Mouse (Mus musculus) neural tube, embryonic 10.5 days (tissue): ENCODE results near the gene Capn2.

ENCODE experiments used
- DNase-seq: peaks from one replicate; pipeline ENCODE4 v3.0.0-alpha.2; 2017; ENCODE audit warnings: low spot score; ENCODE audit errors: extremely low spot score

Gene Capn2

DNA sequence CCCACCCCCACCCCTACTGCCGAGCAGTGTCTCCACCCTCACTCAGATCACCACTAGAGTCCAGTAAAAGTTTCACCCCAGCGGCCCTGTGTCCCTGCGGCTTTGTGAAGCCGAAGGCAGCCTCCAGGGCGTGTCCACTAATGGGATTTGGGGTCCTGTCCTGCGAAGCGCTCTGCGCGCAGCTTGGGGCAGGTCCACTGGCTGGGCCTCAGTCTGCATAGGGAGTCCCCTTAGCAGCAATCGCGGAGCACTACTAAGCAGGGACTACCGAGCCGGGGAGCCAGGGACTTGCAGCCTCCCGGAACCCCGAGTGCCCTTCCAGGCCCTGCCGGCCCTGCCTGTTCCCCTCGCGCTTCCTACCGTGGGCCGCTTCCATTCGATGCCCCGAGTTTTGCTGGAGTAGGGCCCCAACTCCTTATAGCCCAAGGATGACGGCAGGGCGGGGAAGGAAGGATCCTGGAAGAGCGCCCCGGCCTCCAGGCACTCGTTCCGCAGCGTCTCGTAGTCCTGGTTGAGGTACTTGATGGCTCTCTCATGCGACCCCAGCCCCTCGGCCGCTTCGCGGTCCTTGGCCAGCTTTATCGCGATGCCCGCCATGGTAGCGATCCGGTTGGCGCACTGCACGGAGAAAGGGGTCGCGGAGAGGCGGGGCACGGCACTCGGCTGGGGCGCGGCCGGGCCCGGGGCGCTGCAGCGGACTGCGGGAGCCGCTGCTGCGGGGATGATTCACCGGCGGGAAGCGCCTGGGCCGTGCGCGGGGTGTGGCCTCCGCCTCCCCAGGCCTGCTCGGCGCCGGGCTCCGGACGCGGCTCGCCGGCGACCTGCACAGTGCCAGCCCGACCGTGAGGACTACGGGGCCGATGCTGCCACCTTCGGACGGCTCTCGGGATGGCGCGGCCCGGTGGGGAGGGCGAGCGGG is at the start of gene Capn2:
Gene Capn2, minus strand, starts transcription at position 851 of the 919 bp plus-strand sequence.
- peak; percentile 84 for DNase-seq

DNA sequence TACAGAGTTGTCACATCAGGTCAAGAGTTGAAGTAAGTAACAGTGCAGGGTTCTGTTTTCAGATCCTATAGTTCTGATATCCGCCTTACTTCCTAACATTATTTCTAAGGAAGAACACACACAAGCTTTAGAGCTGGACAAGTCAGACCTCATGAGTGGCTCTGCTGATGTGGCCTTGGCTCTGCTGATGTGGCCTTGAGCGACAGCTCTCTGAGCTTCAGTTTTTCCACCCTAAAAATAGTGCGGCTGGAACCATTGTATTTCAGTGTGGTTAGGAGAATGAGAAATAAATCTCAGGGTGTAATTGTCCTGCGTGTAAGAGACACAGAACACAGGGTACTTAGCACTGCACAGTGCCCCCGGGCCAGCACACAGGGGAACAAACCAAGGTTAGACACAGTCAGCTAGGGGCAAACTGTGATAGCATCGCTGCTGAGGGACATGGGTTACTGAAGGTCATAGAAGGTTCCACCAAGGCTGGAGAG is 48.0 kb upstream of the Capn2 start:
- DNase-seq: no peak

- DNase-seq: no peak
These were observed 47.2 kb upstream of the Capn2 start, which contains the start of gene Capn8 for GRCm38 (mm10) chr1:182564408-182565120. Gene Capn8, plus strand, starts transcription at chr1:182565007.

- no peak for DNase-seq
These were observed 45.4 kb upstream of the Capn2 start for GRCm38 (mm10) chr1:182562576-182563370.

- DNase-seq: no peak
These were observed 44.6 kb upstream of the Capn2 start for GRCm38 (mm10) chr1:182561945-182562514.

DNA sequence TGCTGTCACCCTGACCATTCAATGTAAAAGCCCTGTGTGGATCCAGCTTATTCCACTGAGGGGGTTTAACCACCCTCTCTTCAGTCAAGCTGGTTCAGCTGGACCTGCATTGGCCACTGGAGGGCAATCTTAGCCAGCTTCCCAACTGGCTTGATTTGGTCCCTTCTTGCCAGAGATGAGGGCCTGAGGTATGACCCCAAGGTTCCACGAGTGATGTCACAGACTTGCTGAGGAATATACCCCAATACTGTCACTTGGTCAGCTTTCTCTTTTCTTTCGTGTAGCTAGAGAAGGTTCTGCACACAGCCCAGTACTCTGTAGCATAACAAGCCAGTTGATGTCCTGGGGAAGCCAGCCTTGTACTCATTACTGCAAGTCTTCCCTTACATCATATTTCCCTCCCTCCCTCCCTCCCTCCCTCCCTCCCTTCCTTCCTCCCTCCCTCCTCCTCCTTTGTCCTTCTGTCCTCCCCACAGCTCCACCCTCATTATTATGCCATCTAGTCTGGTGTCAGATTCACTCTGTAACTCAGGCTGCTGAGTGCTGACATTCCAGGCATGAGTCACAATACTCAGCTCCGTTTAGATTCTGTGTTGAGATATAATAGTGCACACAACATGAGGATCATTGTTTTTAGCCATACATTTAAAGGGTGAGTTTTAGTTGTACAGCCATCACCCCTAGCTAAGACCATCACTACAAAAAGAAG is 43.1 kb upstream of the Capn2 start:
- DNase-seq: peak; percentile 70

- no peak for DNase-seq
These were observed 42.1 kb upstream of the Capn2 start for GRCm38 (mm10) chr1:182559530-182559929.

GRCm38 (mm10) chr1:182558271-182558670 is 40.9 kb upstream of the Capn2 start:
- no peak for DNase-seq

DNA sequence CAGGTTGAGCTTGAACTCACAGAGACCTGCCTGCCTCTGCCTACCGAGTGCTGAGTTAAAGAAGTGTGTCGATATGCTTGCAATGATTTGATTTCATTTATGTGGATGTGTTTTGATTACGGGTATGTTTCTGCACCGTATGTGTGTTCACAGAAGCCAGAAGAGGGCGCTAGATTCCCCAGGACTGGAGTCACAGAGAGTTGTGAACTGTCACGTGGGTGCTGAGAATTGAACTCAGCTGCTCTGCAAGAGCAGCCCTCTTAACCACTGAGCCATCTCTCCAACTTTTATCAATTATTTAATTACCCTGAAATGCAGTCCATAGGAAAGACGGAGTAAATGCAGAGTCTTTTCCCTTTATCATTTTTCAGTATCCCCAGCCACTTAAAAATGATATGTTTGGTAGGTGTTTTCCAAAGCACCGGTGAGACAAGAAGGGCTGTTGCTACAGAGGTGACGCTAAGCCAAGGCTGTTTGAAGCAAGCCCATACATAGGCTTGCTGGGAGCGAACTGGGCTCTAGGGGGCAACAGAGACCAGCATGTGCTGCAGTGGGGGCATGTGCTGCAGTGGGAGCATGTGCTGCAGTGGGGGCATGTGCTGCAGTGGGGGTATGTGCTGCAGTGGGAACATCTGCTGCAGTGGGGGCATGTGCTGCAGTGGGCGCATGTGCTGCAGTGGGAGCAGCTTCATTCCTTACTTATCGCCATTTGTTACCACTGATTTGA is 36.4 kb upstream of the Capn2 start:
- peak; percentile 44 for DNase-seq

DNA sequence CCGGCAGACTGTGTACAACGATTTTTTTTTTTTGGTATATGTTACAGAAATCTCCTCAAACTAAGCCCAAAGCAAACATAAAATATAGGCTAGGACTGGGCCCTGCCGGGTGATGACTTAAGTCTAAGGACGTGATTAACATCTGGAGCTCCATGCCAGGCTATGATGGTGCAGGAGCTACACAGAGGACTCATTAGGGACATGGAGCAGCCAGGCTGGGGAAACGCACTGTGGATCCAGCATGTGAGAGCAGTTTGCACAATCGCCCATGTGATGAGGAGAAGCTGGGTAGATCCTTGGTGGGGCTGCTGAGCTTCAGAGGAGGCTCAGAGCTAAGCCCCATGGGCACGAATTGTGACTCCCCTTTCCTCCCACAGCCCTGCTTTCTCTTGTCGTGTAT is 33.4 kb upstream of the Capn2 start:
- DNase-seq: no peak

DNA sequence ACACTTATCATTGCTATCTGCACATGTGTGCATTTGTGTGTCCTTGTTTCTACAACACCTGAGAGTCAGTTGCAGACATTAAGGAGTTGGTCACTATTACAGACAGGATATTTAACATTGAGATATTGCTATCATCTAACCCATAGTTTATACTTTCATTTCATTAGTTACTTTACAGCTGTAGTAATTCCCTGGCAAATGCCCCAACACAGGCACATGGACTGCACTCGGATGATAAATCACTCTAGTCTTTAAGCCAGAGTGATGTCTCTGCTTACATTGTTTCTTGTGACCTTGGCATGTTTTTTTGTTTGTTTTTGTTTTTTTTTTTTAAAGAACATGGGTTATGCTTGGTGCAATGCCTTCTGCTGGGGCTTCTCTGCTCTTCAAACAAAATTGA is 26.5 kb upstream of the Capn2 start:
- DNase-seq: no peak

DNA sequence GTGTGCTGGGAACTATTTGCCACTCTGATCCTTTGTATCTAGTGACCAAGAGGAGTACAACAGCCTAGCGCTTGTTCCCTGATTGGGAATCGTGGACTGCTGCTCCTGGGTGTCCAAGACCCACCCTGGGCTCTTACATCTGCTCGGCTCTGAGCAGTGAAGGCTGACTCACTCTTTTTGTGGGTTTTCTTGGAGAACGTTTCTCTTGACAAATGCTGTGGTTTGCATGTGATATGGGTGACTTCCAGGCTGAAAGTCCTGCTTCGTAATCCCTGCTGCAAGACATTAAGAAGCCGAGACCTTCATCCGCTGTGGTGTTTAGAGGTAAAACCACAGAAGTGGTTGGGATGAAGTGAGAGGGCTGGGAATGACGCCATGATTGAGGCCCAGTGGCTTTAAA is 25.7 kb upstream of the Capn2 start:
- no peak for DNase-seq

DNA sequence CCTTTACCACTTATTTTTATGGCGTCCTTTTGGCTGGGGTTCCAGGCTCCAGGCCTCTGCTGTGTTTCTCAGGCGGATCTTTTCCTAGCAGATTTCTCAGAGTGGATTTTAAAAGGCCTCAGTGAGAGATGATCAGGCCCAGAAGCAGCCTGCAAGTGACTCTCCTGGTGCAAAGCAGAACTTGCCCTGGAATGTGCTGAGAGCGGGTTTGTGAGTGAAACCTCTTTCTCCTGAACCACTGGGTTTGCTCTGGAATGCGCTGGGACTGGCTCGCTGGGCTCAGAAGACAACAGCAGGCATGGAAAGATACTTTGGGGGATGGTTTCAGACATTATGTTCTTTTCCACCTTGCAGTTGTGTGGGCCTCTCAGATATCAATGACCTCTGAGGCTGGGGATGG is 24.7 kb upstream of the Capn2 start:
- no peak for DNase-seq

- peak; percentile 63 for DNase-seq
These were observed 21.9 kb upstream of the Capn2 start for GRCm38 (mm10) chr1:182539023-182539940.

DNA sequence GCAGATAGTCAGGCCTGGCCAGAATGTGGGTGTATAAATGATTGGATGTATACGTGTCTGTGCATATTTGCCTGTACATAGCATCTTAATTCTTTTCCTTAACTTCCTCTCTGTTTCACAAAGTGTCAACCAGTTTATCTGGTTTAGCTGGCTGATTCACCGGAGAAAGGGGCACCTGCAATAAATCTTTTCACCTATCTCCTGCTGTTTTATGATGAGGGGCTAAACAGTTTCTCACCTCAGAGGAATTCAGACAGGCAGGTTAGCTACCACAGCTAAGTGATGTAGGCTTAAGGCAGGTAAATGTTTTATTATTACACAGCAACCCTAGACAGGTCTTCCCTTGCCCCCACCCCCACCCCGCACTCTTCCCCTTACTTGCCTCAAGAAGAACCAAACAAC is 17.7 kb upstream of the Capn2 start:
- no peak for DNase-seq

DNA sequence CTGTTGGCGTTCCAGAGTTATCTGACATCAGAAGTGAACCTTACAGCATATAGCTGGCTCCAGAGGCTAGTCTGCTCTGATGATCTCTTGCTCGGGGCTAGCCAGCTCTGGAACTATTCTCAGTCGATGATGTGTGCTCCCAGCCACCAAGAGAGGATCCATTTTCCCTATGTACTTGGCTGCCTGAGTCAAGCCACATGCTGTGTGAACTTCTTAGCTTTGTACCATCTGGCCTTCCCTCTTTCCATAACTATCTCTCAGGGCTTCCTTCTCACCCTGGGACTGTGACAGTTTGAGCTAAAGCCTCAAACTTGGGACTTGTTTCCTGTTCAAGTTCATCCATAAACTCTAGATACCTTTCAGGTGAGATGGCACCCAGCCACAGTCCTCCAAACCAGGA is 16.2 kb upstream of the Capn2 start:
- DNase-seq: no peak

GRCm38 (mm10) chr1:182527921-182528858 is 10.8 kb upstream of the Capn2 start:
- no peak for DNase-seq
